Mouse (Mus musculus) testis, adult 2 months (tissue): ENCODE measurements at regions not wholly inside any gene's neighbourhood (a gene's known extent, or its start where the extent isn't known, plus 50 kb on each side); places are given as distances from the start of the nearest gene placed in this dataset.

Experiments used
- CTCF ChIP-seq: fragments of 200-500 bp; IDR thresholded peaks from 2 replicates; pipeline ENCODE4 v1.5.1; 2012; ENCODE audit warnings: low read depth, mild to moderate bottlenecking, inconsistent platforms, low read length, moderate library complexity; ENCODE audit not compliant: control insufficient read depth, insufficient read depth, insufficient replicate concordance
- POLR2A ChIP-seq: fragments of 200-500 bp; IDR thresholded peaks from 2 replicates; pipeline ENCODE4 v1.6.1; 2012; ENCODE audit warnings: low read depth, mild to moderate bottlenecking, inconsistent platforms, low read length, moderate library complexity; ENCODE audit not compliant: control insufficient read depth

- TF ChIP-seq POLR2A, result no peak
- no peak for TF ChIP-seq CTCF
These were observed 169.5 kb downstream of the Emx2 start for GRCm38 (mm10) chr19:59627681-59628080.
